Mouse (Mus musculus) forebrain, embryonic 13.5 days (tissue): ENCODE measurements at regions not wholly inside any gene's neighbourhood (a gene's known extent, or its start where the extent isn't known, plus 50 kb on each side); places are given as distances from the start of the nearest gene placed in this dataset.
A peak's percentile ranks its signal among the peaks of the same experiment; 100 is the strongest.

Source experiments
- ATAC-seq: fragments of 200-750 bp; cut with Nextera tagmentation; 2 replicates; pipeline ENCODE4 v1.8.0; 2017
- H3K27ac ChIP-seq: fragments of 300-500 bp; sonication (generic); 2 replicates; pipeline ENCODE4 v1.5.1; 2015; ENCODE audit warnings: inconsistent platforms, mild to moderate bottlenecking, moderate library complexity
- H3K27me3 ChIP-seq: fragments of 300-500 bp; sonication (generic); 2 replicates; pipeline ENCODE4 v1.6.1; 2015; ENCODE audit warnings: mild to moderate bottlenecking, inconsistent platforms
- H3K36me3 ChIP-seq: fragments of 300-500 bp; sonication (generic); 2 replicates; pipeline ENCODE4 v1.6.1; 2015; ENCODE audit warnings: mild to moderate bottlenecking, inconsistent platforms; ENCODE audit not compliant: poor library complexity, severe bottlenecking
- H3K4me1 ChIP-seq: fragments of 300-500 bp; sonication (generic); 2 replicates; pipeline ENCODE4 v1.6.1; 2015; ENCODE audit warnings: inconsistent platforms
- H3K4me2 ChIP-seq: fragments of 300-500 bp; sonication (generic); 2 replicates; pipeline ENCODE4 v1.6.1; 2015; ENCODE audit warnings: inconsistent platforms, mild to moderate bottlenecking, moderate library complexity
- H3K4me3 ChIP-seq: fragments of 300-500 bp; sonication (generic); 2 replicates; pipeline ENCODE4 v1.5.1; 2015; ENCODE audit warnings: mild to moderate bottlenecking, inconsistent platforms
- H3K9ac ChIP-seq: fragments of 300-500 bp; sonication (generic); 2 replicates; pipeline ENCODE4 v1.6.1; 2015; ENCODE audit warnings: mild to moderate bottlenecking, inconsistent platforms
- H3K9me3 ChIP-seq: fragments of 300-500 bp; sonication (generic); replicated peaks from 2 replicates; pipeline ENCODE4 v1.6.1; 2016; ENCODE audit warnings: inconsistent platforms
- WGBS: fragments of 180-500 bp; shearing (Covaris S2); methylation state at CpG from one replicate; pipeline ENCODE4 v1.1.7; 2015; 5-methylcytosine and 5-hydroxymethylcytosine counted together

GRCm38 (mm10) chr12:95054887-95055286, 637.1 kb upstream of the Flrt2 start:
- 90% methylated on average over 3 of the region's 3 CpGs for WGBS

GRCm38 (mm10) chr12:95056926-95057325, 635.1 kb upstream of the Flrt2 start:
- H3K27me3 ChIP-seq, result no peaks in the 10 kb centered on the region
- peaks cover 5% of the 10 kb centered on the region; the same call in 1 of the 2 replicates for H3K4me1 ChIP-seq
- WGBS, result 46% methylated on average over 7 of the region's 7 CpGs
- no peaks in the 10 kb centered on the region for H3K36me3 ChIP-seq
- no peaks in the 10 kb centered on the region for H3K9me3 ChIP-seq
- no peak overlapping the region for H3K27ac ChIP-seq
- peak; percentile 88 for ATAC-seq
- no peak overlapping the region for H3K9ac ChIP-seq
- H3K4me3 ChIP-seq, result no peak overlapping the region
- no peak overlapping the region for H3K4me2 ChIP-seq

More at GRCm38 (mm10) chr12:95054887-95055286, 637.1 kb upstream of the Flrt2 start:
- Histone ChIP-seq H3K27me3 (no peaks in the 10 kb centered on the region), H3K36me3 (no peaks in the 10 kb centered on the region), H3K27ac (no peak overlapping the region), H3K9ac (no peak overlapping the region), H3K4me2 (no peak overlapping the region), H3K4me3 (no peak overlapping the region), H3K4me1 (peaks cover 5% of the 10 kb centered on the region; the same call in 1 of the 2 replicates), H3K9me3 (no peaks in the 10 kb centered on the region)
- ATAC-seq, result no peak

GRCm38 (mm10) chr12:95059396-95059795, 632.6 kb upstream of the Flrt2 start:
- ATAC-seq, result no peak
- WGBS, result 55% methylated on average over 2 of the region's 2 CpGs
- Histone ChIP-seq H3K27ac (no peak overlapping the region), H3K4me3 (no peak overlapping the region), H3K9ac (no peak overlapping the region), H3K9me3 (no peaks in the 10 kb centered on the region), H3K4me2 (no peak overlapping the region), H3K4me1 (peaks cover 5% of the 10 kb centered on the region; the same call in 1 of the 2 replicates), H3K36me3 (no peaks in the 10 kb centered on the region), H3K27me3 (no peaks in the 10 kb centered on the region)

GRCm38 (mm10) chr12:95072307-95072706, 619.7 kb upstream of the Flrt2 start:
- no peak for ATAC-seq
- no peaks in the 10 kb centered on the region for H3K36me3 ChIP-seq

GRCm38 (mm10) chr12:95119223-95119952, 572.6 kb upstream of the Flrt2 start:
- H3K4me2 ChIP-seq, result no peak overlapping the region
- H3K27ac ChIP-seq, result no peak overlapping the region
- no peaks in the 10 kb centered on the region for H3K36me3 ChIP-seq
- ATAC-seq, result peak; percentile 97
- no peaks in the 10 kb centered on the region for H3K9me3 ChIP-seq
- no peaks in the 10 kb centered on the region for H3K27me3 ChIP-seq
- 19% methylated on average over 3 of the region's 3 CpGs for WGBS
- H3K9ac ChIP-seq, result no peak overlapping the region
- no peak overlapping the region for H3K4me3 ChIP-seq
- H3K4me1 ChIP-seq, result peaks cover 11% of the 10 kb centered on the region; the same call in 1 of the 2 replicates

More at GRCm38 (mm10) chr12:95072307-95072706, 619.7 kb upstream of the Flrt2 start:
- Histone ChIP-seq H3K27me3 (no peaks in the 10 kb centered on the region), H3K9ac (no peak overlapping the region), H3K4me1 (no peaks in the 10 kb centered on the region), H3K4me2 (no peak overlapping the region), H3K27ac (no peak overlapping the region), H3K9me3 (no peaks in the 10 kb centered on the region), H3K4me3 (no peak overlapping the region)
- 88% methylated on average over 2 of the region's 2 CpGs for WGBS

GRCm38 (mm10) chr12:95132804-95133203, 559.2 kb upstream of the Flrt2 start:
- ATAC-seq, result no peak

GRCm38 (mm10) chr12:95133482-95133881, 558.5 kb upstream of the Flrt2 start:
- Histone ChIP-seq H3K4me1 (peaks cover 3% of the 10 kb centered on the region; the same call in 1 of the 2 replicates), H3K9ac (no peak overlapping the region), H3K27ac (no peak overlapping the region), H3K9me3 (no peaks in the 10 kb centered on the region), H3K27me3 (no peaks in the 10 kb centered on the region), H3K36me3 (no peaks in the 10 kb centered on the region), H3K4me3 (no peak overlapping the region), H3K4me2 (no peak overlapping the region)
- ATAC-seq, result no peak
- WGBS, result 91% methylated on average over 4 of the region's 4 CpGs

More at GRCm38 (mm10) chr12:95132804-95133203, 559.2 kb upstream of the Flrt2 start:
- H3K27ac ChIP-seq, result no peak overlapping the region
- H3K4me1 ChIP-seq, result peaks cover 3% of the 10 kb centered on the region; the same call in 1 of the 2 replicates
- no peaks in the 10 kb centered on the region for H3K36me3 ChIP-seq
- no peak overlapping the region for H3K9ac ChIP-seq
- no peaks in the 10 kb centered on the region for H3K27me3 ChIP-seq
- WGBS, result 61% methylated on average over 1 of the region's 1 CpGs
- H3K4me2 ChIP-seq, result no peak overlapping the region
- H3K4me3 ChIP-seq, result no peak overlapping the region
- H3K9me3 ChIP-seq, result no peaks in the 10 kb centered on the region

- H3K4me3 ChIP-seq, result no peak overlapping the region
- WGBS, result 93% methylated on average over 2 of the region's 2 CpGs
- peaks cover 3% of the 10 kb centered on the region; the same call in 1 of the 2 replicates for H3K4me1 ChIP-seq
- no peak for ATAC-seq
- H3K27ac ChIP-seq, result no peak overlapping the region
- no peaks in the 10 kb centered on the region for H3K9me3 ChIP-seq
- H3K9ac ChIP-seq, result no peak overlapping the region
- no peaks in the 10 kb centered on the region for H3K36me3 ChIP-seq
- no peak overlapping the region for H3K4me2 ChIP-seq
- no peaks in the 10 kb centered on the region for H3K27me3 ChIP-seq
Measured at GRCm38 (mm10) chr12:95138167-95138566, 553.9 kb upstream of the Flrt2 start.

- no peaks in the 10 kb centered on the region for H3K36me3 ChIP-seq
- WGBS, result 73% methylated on average over 2 of the region's 2 CpGs
- no peak overlapping the region for H3K9ac ChIP-seq
- no peak overlapping the region for H3K27ac ChIP-seq
- no peaks in the 10 kb centered on the region for H3K27me3 ChIP-seq
- peak; percentile 55; the same call in 1 of the 2 replicates for ATAC-seq
- H3K4me3 ChIP-seq, result no peak overlapping the region
- no peaks in the 10 kb centered on the region for H3K9me3 ChIP-seq
- H3K4me2 ChIP-seq, result no peak overlapping the region
- no peaks in the 10 kb centered on the region; the same call in 1 of the 2 replicates for H3K4me1 ChIP-seq
Measured at GRCm38 (mm10) chr12:95171051-95171450, 521.0 kb upstream of the Flrt2 start.

GRCm38 (mm10) chr12:95173810-95174402, 518.1 kb upstream of the Flrt2 start:
- Histone ChIP-seq H3K4me2 (no peak overlapping the region), H3K4me1 (no peaks in the 10 kb centered on the region; the same call in 1 of the 2 replicates), H3K9me3 (no peaks in the 10 kb centered on the region), H3K4me3 (no peak overlapping the region), H3K27ac (no peak overlapping the region), H3K9ac (no peak overlapping the region), H3K27me3 (no peaks in the 10 kb centered on the region), H3K36me3 (no peaks in the 10 kb centered on the region)
- 25% methylated on average over 1 of the region's 1 CpGs for WGBS
- peak; percentile 84 for ATAC-seq

GRCm38 (mm10) chr12:95202486-95202885, 489.5 kb upstream of the Flrt2 start:
- no peaks in the 10 kb centered on the region for H3K36me3 ChIP-seq

GRCm38 (mm10) chr12:95205081-95205480, 486.9 kb upstream of the Flrt2 start:
- no peaks in the 10 kb centered on the region for H3K4me1 ChIP-seq
- no peaks in the 10 kb centered on the region for H3K27me3 ChIP-seq
- WGBS, result 72% methylated on average over 3 of the region's 3 CpGs
- H3K9ac ChIP-seq, result no peak overlapping the region
- no peak for ATAC-seq
- no peaks in the 10 kb centered on the region for H3K36me3 ChIP-seq
- H3K9me3 ChIP-seq, result no peaks in the 10 kb centered on the region
- no peak overlapping the region for H3K4me2 ChIP-seq
- no peak overlapping the region for H3K27ac ChIP-seq
- H3K4me3 ChIP-seq, result no peak overlapping the region

More at GRCm38 (mm10) chr12:95202486-95202885, 489.5 kb upstream of the Flrt2 start:
- Histone ChIP-seq H3K9me3 (no peaks in the 10 kb centered on the region), H3K4me3 (no peak overlapping the region), H3K27me3 (no peaks in the 10 kb centered on the region), H3K9ac (no peak overlapping the region), H3K4me1 (no peaks in the 10 kb centered on the region), H3K27ac (no peak overlapping the region), H3K4me2 (no peak overlapping the region)
- 89% methylated on average over 8 of the region's 8 CpGs for WGBS
- no peak for ATAC-seq
